Mouse (Mus musculus): ENCODE data around the gene Zfp101. TPM values are rescaled to one million over a fixed set of nuclear protein-coding genes. Genes with fewer than 3 reads are reported as not detected.

The Zfp101 gene
- total RNA-seq (2015; ENCODE audit: low replicate concordance) (30.6 and 50.3 TPM in 2 replicates), total RNA-seq (2017; ENCODE audit: low replicate concordance) (26.9 and 141 TPM in 2 replicates)

DNA sequence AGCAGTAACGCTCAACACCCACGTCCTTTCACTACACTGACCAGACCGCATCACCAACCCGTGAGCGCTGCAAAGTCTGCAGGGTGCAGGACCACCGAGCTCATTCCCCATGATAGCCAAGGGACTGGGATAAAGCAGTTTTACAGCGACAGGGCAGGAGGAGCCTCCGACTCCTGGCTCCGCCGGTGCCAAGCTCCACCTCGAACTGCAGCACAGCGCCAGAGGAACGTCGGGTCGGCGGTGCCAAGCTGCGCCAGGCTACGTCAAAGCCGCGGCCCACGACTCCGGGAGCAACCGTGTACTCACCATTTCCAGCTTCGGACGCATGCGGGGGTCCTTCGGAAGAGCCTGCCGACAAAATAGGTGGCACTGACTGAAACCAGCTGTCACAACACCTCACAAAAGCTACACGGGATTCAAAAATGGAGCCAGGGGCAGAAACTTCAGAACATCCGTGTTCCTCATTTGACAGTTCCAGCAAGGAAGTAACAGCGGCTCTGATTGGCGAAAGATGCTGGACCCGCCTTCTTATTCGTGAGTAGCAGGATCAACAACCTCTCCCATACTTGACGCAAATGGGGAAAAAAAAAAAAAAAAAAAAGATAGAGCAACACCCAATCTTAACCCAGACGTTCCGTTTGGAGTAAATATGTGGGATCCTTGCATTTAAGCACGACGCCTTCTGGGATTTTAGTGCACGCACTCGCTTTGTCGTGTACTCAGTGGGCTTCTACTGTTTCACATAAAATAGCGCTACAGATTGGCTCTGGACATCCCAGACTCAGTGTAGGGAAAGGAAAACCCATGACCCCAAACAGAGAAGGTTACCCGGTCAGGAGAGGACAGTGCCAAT is at the start of gene Zfp101:
Gene Zfp101, minus strand, starts transcription at position 460 of the 853 bp plus-strand sequence.
- peak; percentile 98 for ATAC-seq (replicated peaks; ENCODE audit: low FRiP score, poor library complexity, severe bottlenecking)

DNA sequence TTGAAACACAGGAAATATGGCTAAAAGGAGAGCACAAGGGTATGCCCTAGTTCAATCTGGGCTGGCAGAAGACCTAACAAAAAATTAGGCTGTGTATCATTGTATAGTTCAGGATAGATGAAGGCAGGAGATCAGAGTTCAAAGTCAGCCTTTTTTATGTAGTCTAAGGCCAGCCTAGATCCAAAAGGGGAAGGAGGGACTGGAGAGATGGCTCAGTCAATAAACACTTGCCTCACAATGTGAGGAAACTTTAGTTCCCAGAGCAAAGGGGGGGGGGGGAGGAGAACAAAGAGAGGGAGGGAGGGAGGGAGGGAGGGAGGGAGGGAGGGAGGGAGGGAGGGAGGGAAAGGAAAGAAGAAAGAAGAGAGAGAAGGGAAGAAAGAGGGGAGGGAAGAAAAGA is 46.7 kb upstream of the Zfp101 start:
- ATAC-seq (replicated peaks; ENCODE audit: low FRiP score, poor library complexity, severe bottlenecking): no peak

DNA sequence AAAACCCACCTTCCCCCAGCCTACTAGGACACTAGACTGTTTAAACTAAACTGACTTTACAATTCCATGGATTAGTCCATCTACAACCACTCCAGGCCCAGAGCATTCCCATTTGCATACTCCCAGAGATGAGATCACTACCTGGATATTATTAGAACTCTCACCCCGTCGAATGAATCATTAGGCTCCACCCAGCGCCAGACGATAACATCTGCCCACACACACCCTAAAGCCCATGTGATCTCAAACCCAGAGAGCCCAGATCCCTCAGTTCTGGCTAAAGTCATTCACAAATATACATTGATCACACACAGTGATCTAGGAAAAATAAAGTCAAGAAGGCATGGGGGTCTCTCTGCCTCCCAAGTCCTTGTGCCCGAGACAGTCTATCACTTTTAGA is 45.5 kb upstream of the Zfp101 start:
- no peak for ATAC-seq (replicated peaks; ENCODE audit: low FRiP score, poor library complexity, severe bottlenecking)

DNA sequence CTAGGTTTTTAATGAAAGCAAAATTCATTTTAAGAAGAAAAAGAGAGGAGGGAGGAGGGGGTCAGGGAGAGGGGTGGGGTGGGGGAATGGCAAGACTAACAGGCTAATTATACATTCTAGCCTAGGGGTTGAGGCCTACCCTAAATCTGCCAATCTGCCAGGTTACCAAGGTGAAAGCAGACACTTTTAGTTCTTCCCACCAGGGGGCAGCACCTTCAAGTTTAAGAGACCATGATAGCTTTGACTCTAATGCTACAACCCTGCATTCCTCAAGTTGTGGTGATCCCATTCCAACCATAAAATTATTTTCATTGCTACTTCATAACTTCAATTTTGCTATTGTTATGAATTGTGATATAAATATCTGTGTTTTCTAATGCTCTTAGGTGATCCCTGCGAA is 44.7 kb upstream of the Zfp101 start:
- ATAC-seq (replicated peaks; ENCODE audit: low FRiP score, poor library complexity, severe bottlenecking): peak; percentile 61; the same call in 1 of the 2 replicates

DNA sequence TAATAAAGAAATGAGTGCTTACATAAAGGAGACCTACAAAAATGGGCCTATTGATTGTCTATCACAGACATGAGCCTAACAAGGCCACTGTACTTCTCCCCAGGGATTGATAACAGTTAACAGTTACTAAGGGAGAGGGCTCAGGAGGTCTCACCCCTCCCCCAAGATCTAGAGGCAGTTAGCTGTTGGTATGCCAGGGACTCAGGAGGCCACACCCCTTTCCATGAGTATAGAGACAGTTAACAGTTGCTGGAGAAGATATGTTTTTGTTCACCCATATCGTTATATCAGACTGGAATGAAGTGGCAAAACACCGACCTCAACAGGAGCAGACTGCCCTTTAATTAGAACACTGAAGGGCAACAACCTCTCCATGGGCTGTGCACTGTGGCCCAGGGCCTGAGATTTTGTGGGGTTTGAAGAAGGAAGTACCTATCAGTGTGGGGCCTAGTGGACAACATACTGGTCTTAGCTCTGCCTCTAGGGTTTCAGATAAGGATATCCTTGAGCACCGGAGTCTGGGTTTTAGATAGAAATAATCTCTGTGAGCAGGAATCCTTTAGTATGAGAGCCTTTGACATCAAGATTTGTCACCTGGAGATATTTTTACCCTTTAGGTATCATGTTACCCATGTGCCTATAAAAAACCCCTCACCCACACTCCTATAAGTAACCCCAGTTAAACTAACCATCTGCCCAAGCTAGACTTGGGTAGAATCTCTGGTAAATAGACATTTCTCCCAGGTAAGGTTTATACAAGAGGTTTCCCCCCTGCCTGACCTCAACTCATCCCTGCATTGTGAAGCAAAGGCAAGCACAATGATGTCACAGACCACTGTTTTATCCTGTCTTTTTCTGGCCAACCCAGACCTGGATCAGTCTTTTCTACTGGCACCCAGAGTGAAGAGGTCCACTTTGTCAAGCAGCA is 37.8 kb upstream of the Zfp101 start, which contains the start of gene Actl9:
Gene Actl9, plus strand, starts transcription at position 878 of the 928 bp plus-strand sequence.
- no peak for ATAC-seq (replicated peaks; ENCODE audit: low FRiP score, poor library complexity, severe bottlenecking)

DNA sequence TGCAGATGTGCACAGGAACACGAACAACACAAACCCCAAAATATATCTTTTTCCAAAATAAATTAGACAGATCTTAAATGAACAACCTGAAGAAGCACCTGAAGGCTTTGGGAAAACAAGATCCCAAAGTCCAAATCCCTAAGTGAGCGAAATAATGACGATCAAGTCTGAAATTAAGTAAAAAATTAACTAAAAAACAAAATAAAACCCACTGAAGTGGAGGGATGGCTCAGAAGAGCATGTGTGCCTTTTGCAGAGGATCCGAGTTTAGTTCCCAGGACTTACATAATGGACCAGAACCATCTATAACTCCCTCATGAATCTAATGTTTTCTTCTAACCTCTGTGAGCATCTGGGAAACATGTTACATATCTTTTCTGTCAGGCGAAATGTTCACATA is 2.2 kb downstream of the Zfp101 start:
- ATAC-seq (replicated peaks; ENCODE audit: low FRiP score, poor library complexity, severe bottlenecking): no peak

DNA sequence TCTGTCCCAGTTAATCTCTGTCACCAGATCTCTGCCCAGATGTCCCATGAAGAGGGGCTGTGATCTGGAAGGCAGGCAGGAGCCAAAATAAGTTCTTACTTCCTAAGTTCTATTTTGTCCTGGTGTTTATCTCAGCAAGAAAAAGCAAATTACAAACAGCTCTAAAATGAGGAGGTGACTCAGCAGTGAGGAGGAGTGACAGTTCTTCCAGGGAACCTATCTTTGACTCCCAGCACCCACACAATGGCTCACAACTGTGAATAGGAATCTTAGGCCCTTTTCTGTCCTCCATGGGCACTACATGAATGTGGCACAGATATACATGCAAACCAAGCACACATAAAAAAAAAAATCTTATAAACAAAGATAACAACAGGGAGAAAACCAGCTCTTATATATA is 8.7 kb downstream of the Zfp101 start:
- no peak for ATAC-seq (replicated peaks; ENCODE audit: low FRiP score, poor library complexity, severe bottlenecking)

DNA sequence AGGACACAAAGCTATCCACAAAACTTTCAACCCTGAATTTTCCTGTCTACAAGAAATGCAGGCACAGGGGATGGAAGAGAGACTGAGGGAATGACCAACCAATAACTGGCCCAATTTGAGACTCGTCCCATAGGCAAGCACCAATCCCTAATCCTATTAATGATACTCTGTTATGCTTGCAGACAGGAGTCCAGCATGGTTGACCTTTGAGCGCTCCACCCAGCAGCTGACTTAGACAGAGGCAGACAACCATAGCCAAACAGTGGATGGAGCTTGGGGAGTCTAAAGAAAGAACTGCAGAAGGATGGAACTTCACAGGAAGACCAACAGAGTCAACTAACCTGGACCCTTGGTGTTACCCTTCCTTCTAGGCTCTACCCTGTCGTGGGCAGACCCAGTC is 21.6 kb downstream of the Zfp101 start:
- ATAC-seq (replicated peaks; ENCODE audit: low FRiP score, poor library complexity, severe bottlenecking): no peak

DNA sequence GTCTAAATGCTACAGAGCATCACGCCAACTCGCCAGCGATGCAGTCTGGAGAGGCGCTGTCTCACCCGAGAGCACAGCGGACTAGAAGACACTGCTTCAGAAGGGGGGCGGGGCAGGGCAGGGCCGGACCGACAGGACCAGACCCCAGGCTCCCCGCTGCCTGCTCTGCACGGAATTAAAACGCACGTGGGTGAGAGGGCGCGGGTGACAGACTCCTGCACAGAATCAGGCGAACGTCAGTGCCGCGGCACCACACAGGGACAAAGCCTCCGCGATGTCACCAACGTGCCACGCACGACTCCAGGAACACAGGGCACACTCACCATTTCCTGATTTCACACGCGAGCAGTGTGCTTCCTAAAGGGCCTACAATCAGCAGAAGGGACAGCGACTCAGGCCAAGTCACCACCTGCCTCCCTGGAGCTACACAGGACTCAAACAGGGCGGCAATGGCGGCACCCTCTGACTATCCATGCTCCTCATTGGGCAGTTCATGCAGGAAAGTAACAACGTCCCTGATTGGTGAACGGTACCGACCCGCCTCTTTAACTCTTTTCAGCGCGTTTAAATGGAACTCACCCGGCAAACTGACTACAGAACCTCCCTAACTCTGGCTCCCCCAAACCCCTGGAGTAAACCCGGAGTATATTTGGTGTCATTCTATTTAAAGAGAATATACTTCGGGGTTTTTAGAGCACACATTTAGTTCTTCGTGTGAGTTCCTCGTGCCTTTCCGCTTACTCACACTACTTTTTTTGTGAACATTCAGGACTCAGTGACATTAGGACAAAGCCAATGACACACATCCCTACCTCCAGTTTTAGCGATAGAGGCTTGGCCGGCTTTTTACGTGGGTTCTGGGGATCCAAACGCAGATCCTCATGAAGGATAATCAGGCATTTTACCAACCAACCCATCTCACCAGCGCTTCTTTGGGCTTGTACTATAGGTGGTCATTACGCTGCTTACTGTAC is 35.7 kb downstream of the Zfp101 start, which contains the start of gene Zfp81:
Gene Zfp81, minus strand, starts transcription at position 468 of the 974 bp plus-strand sequence.
- ATAC-seq (replicated peaks; ENCODE audit: low FRiP score, poor library complexity, severe bottlenecking): peak; percentile 100

DNA sequence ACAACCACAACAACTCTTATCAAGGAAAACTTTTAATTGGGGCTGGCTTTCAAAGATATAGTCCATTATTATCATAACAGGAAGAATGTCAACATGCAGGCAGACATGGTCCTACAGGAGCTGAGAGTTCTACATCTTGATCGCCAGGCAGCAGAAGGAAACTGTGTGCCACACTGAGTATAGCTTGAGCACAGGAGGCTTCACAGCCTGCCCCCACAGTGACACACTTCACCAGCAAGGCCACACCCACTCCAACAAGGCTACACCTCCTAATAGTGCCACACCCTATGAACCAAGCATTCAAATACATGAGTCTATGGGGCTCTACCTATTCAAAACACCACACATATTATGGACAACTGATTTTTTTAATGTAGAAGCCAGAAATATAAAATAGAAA is 41.5 kb downstream of the Zfp101 start:
- ATAC-seq (replicated peaks; ENCODE audit: low FRiP score, poor library complexity, severe bottlenecking): peak; percentile 54

Other genes starting within 250 kb of the Zfp101 start
- gene Olfr55, start 226.2 kb downstream of the Zfp101 start, total RNA-seq (2015; ENCODE audit: low replicate concordance): not detected in 2 replicates
- gene Olfr55, start 226.2 kb downstream of the Zfp101 start, total RNA-seq (2017; ENCODE audit: low replicate concordance): not detected in 2 replicates
- gene Olfr239, start 203.3 kb downstream of the Zfp101 start, total RNA-seq (2015; ENCODE audit: low replicate concordance): not detected in 2 replicates
- gene Olfr239, start 203.3 kb downstream of the Zfp101 start, total RNA-seq (2017; ENCODE audit: low replicate concordance): not detected in 2 replicates
- gene Olfr1564, start 173.0 kb downstream of the Zfp101 start, total RNA-seq (2015; ENCODE audit: low replicate concordance): not detected in 2 replicates
- gene Olfr1564, start 173.0 kb downstream of the Zfp101 start, total RNA-seq (2017; ENCODE audit: low replicate concordance): not detected in 2 replicates
- gene Zfp955a, start 139.5 kb downstream of the Zfp101 start, total RNA-seq (2015; ENCODE audit: low replicate concordance): 1.3 and 1.4 TPM in 2 replicates
- 3.3 and 7.2 TPM in 2 replicates for gene Zfp955a, start 139.5 kb downstream of the Zfp101 start, total RNA-seq (2017; ENCODE audit: low replicate concordance)
- gene Olfr63, start 130.0 kb downstream of the Zfp101 start, total RNA-seq (2015; ENCODE audit: low replicate concordance): not detected in 2 replicates
- gene Olfr63, start 130.0 kb downstream of the Zfp101 start, total RNA-seq (2017; ENCODE audit: low replicate concordance): not detected in 2 replicates
- 1.8 and 2.5 TPM in 2 replicates for gene Zfp955b, start 105.1 kb downstream of the Zfp101 start, total RNA-seq (2015; ENCODE audit: low replicate concordance)
- 0.45 and 1.7 TPM in 2 replicates for gene Zfp955b, start 105.1 kb downstream of the Zfp101 start, total RNA-seq (2017; ENCODE audit: low replicate concordance)
- gene Zfp81, start 35.8 kb downstream of the Zfp101 start, total RNA-seq (2015; ENCODE audit: low replicate concordance): 3.2 and 4.6 TPM in 2 replicates
- 2.8 and 4.8 TPM in 2 replicates for gene Zfp81, start 35.8 kb downstream of the Zfp101 start, total RNA-seq (2017; ENCODE audit: low replicate concordance)
- gene Actl9, start 38.3 kb upstream of the Zfp101 start, total RNA-seq (2015; ENCODE audit: low replicate concordance): not detected in 2 replicates
- not detected in 2 replicates for gene Actl9, start 38.3 kb upstream of the Zfp101 start, total RNA-seq (2017; ENCODE audit: low replicate concordance)
- gene Adamts10, start 129.6 kb upstream of the Zfp101 start, total RNA-seq (2015; ENCODE audit: low replicate concordance): 8.8 and 9.4 TPM in 2 replicates
- 4.2 and 5.6 TPM in 2 replicates for gene Adamts10, start 129.6 kb upstream of the Zfp101 start, total RNA-seq (2017; ENCODE audit: low replicate concordance)
- 20.2 and 36.5 TPM in 2 replicates for gene Myo1f, start 161.1 kb upstream of the Zfp101 start, total RNA-seq (2015; ENCODE audit: low replicate concordance)
- gene Myo1f, start 161.1 kb upstream of the Zfp101 start, total RNA-seq (2017; ENCODE audit: low replicate concordance): 21.4 TPM in 2 replicates
- 31.4 and 36.5 TPM in 2 replicates for gene Zfp414, start 234.4 kb upstream of the Zfp101 start, total RNA-seq (2015; ENCODE audit: low replicate concordance)
- 22.3 and 28.9 TPM in 2 replicates for gene Zfp414, start 234.4 kb upstream of the Zfp101 start, total RNA-seq (2017; ENCODE audit: low replicate concordance)
- gene Pram1, start 243.4 kb upstream of the Zfp101 start, total RNA-seq (2015; ENCODE audit: low replicate concordance): 5.4 and 7.6 TPM in 2 replicates
- 5.4 and 12.7 TPM in 2 replicates for gene Pram1, start 243.4 kb upstream of the Zfp101 start, total RNA-seq (2017; ENCODE audit: low replicate concordance)